Mouse (Mus musculus) MEL-GATA-1-ER (cell line): ENCODE measurements around the gene Itln1.
"Not testable (repeated sequence)": the region's sequence is repeated elsewhere in the genome, so short reads cannot be mapped to it uniquely, and the experiment has no call there.

Source experiments
- DNase-seq: peaks from one replicate; pipeline ENCODE4 v3.0.0-alpha.2; 2012; ENCODE audit warnings: low read depth; ENCODE audit errors: extremely low read depth

Itln1 gene

GRCm38 (mm10) chr1:171515039-171515438, 20.1 kb downstream of the Itln1 start:
- no peak for DNase-seq

- DNase-seq = no peak
These were observed 21.3 kb downstream of the Itln1 start for GRCm38 (mm10) chr1:171513760-171514159.

DNA sequence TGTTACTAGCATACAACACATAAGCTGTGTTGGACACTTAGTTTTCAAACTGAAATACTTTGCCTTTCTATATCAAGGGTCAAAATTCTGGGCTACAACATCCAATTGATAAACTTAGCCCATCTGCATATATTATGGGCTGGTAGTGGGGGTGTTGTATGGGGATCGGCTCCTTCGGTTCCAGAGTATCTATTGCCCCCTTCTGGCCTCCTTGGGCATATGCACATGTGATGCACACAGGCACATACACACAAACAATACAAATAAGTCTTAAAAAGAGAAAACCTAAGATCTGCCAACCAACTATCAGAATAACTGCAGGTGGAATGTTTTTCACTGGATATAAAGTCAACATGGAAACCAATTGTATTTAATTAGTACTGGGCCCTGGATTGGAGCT, 21.9 kb downstream of the Itln1 start:
- DNase-seq = no peak

GRCm38 (mm10) chr1:171504586-171504985, 30.5 kb downstream of the Itln1 start:
- no peak for DNase-seq

GRCm38 (mm10) chr1:171503592-171504291, 31.4 kb downstream of the Itln1 start:
- DNase-seq = peak; percentile 53

GRCm38 (mm10) chr1:171503250-171503591, 31.9 kb downstream of the Itln1 start, which contains the start of gene Alyref2:
Gene Alyref2 (plus strand): TSS chr1:171503478.
- peak; percentile 94 for DNase-seq

- peak; percentile 97 for DNase-seq
These were observed 32.5 kb downstream of the Itln1 start for GRCm38 (mm10) chr1:171502388-171503249.

GRCm38 (mm10) chr1:171501636-171502080, 33.4 kb downstream of the Itln1 start:
- DNase-seq = peak; percentile 41

DNA sequence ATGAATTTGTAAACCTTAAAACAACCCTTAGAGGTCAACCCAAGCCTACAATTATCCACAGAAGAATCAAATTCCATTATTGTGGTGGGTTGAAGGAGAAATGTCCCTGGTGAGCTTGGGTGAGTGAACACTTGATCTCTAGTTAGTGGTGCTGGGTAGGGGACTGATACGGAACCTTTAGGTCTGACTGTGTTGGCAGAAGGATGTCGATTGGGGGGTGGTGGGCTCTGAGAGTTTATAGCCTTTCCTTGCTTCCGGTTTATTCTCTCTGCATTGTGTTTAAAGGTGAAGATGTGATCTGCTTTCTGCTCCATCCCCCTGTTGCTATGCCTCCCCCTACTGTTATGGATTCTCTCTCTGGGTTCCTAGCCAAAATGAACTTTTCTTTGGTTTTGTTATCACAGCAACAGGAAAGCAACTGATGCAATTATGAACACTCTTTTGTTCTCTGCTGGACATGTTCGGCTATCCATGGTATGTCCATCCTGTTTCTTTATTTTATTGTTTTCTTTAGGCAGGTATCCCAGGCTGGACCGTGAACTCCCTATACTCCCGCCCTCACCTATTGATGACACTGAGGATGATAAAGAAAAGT, 34.0 kb downstream of the Itln1 start:
- DNase-seq = no peak

- no peak for DNase-seq
These were observed 35.2 kb downstream of the Itln1 start for GRCm38 (mm10) chr1:171499856-171500255.

DNA sequence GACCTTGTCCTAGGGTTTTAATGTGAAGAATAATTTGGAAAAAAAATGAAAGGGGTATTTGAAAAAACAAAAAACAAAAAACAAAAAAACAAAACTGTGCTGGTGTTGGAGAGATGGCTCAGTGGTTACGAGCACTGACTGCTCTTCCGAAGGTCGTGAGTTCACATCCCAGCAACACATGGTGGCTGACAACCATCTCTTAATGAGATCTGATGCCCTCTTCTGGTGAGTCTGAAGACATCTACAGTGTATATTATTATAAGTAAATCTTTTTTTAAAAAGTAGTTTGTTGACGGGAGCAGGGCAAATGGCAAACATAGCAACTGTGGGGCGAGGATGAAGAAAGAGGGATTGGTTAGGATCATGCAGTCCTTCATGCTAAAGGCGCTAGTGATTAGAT, 39.7 kb downstream of the Itln1 start:
- DNase-seq = no peak

- DNase-seq = no peak
These were observed 40.9 kb downstream of the Itln1 start for GRCm38 (mm10) chr1:171494241-171494640.

DNA sequence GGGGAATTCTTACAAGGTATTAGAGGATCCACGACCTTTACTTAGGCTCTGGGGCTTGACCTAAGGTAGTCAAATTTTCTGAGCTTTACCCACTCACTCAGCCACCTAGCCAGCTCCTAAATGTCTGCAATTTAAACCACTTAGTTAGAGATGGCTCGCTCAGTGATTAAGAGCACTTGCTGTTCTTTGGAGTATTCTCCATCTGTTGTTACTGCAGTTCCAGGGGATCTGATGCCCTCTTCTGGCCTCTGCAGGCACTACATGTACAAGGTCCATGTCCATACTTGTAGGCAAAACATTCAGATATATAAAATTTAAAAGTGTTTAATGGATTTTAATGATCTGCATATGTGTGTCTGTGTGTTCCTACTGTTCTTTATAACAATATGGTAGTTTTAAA, 56.1 kb downstream of the Itln1 start:
- peak; percentile 73 for DNase-seq

DNA sequence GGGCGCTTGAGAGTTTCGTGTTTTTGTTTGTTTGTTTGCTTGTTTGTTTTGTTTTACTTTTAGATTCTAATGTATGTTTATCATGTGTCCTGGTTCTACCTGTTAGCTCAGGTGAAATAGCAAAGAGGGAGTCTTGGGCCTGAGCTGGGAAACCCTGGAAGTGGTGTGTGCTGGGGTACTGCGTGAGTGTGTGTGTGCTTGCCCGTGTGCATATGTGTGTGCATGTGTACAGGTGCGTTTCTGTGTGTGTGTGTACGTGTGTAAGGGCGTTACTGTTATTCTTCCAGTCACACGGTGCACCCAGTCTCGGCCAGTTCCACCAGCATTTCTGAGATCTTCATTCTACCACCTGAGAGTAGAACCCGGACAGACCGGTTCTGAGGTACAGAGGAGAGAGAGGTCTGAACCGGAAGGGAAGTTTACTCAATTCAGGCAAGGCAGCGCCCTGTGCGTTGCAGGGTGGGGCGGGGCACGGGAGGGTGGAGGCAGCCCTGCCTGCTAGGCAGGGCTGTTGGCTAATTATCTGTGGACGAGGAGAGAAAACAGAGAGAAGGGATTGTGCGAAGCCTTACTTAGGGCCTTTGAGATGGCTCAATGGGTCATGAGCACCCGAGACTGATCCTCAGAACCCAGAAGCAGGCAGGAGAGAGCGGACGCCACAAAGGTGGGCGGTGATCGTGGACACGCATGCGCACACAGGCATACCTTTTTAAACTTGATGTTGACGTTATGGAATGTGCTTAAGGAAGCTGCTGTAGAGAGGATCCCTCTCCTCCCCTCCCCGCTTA, 57.1 kb downstream of the Itln1 start:
- DNase-seq = peak; percentile 71

GRCm38 (mm10) chr1:171477123-171477522, 58.0 kb downstream of the Itln1 start:
- DNase-seq = no peak

- DNase-seq = peak; percentile 63
These were observed 61.0 kb downstream of the Itln1 start for GRCm38 (mm10) chr1:171473920-171474640.

- DNase-seq = no peak
These were observed 61.6 kb downstream of the Itln1 start for GRCm38 (mm10) chr1:171473506-171473905.

DNA sequence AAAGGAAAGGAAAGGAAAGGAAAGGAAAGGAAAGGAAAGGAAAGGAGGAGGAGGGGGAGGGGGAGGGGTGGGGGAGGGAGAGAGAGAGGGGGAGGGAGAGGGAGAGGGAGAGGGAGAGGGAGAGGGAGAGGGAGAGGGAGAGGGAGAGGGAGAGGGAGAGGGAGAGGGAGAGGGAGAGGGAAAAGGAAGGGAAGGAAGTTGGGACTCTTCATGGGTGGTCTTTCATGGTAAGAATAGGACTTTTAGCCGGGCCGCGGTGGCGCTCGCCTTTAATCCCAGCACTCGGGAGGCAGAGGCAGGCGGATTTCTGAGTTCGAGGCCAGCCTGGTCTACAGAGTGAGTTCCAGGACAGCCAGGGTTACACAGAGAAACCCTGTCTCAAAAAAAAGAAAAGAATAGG, 63.2 kb downstream of the Itln1 start:
- DNase-seq = not testable (repeated sequence)

- no peak for DNase-seq
These were observed 63.6 kb downstream of the Itln1 start for GRCm38 (mm10) chr1:171471452-171471851.

- no peak for DNase-seq
These were observed 64.2 kb downstream of the Itln1 start for GRCm38 (mm10) chr1:171470896-171471295.
